Mouse (Mus musculus): Measurements from ENCODE around the gene Gm16867. TPM values are rescaled to one million over a fixed set of nuclear protein-coding genes. Genes with fewer than 3 reads are reported as not detected.
"Not testable (repeated sequence)": the region's sequence is repeated elsewhere in the genome, so short reads cannot be mapped to it uniquely, and the experiment has no call there.

Gene Gm16867
- polyA plus RNA-seq, 1 experiment from 2014 or later = not detected

DNA sequence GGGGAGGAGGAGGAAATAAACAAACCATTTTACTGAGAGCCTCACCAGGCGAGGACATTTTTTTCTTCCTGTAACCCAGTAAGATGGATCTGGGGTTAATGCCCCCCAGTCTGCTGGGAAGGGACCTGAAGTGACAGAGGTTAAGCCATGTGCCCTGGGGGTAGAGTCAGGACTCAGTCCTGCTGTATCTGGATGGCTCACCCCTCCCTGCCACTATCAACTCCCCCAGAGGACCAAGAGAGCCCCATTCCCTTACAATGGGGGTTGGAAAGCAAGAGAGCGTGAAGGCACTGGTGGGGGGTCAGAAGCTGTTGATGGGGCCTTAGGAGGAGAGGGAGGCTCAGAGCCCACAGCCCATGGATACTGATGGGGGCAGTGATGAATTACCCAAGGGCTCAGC, 8.2 kb downstream of the Gm16867 start:
- not testable (repeated sequence) for H3K4me3 ChIP-seq; H3K27ac ChIP-seq; DNase-seq (ENCODE audit: low spot score); H3K9me3 ChIP-seq; H3K4me1 ChIP-seq (replicated peaks); H3K27me3 ChIP-seq (ENCODE audit: insufficient read depth, poor library complexity, severe bottlenecking); H3K36me3 ChIP-seq
- WGBS = no CpG with 5 or more reads among the region's 2 CpGs

DNA sequence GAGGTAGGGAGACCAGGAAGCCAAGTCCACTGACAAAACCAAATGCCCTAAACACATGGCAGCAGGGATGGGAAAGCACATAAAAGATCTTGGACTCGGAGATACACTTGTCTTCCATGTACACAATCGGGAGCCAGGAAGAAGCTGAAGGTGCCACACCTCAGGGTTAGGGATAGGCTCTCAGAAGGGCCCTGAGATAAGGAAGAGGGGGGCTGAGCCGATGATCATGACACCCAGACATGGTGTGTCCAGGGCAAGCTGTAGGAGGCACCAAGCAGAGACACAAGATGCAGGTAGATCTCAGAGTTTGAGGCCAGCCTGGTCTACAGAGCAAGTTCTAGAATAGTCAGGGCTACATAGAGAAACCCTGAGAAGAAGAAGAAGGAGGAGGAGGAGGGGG, 8.6 kb downstream of the Gm16867 start:
- H3K36me3 ChIP-seq; H3K27ac ChIP-seq; H3K27me3 ChIP-seq (ENCODE audit: insufficient read depth, poor library complexity, severe bottlenecking); H3K4me3 ChIP-seq; H3K9me3 ChIP-seq; DNase-seq (ENCODE audit: low spot score); H3K4me1 ChIP-seq (replicated peaks): not testable (repeated sequence)
- no CpG with 5 or more reads among the region's 3 CpGs for WGBS

DNA sequence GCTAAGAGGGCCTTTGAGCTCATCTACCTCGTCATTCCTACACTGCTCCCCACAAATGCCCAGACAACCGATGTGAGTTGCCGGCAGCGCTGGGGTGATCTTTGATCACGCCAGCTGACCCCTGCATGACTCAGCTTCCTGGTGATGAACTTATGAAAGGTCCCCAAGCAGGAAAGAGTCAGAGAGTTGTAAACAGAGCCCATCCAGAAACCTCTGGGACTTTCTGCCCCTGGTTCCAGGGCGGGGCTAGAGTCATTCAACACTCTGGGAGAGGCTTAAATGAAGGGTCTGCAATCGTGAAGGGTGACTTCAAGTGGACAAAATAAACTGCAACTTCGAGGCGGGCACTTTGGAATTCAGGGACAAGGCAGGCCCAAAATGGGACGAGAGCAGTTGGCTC, 15.2 kb downstream of the Gm16867 start:
- H3K4me3 ChIP-seq; H3K36me3 ChIP-seq; H3K27ac ChIP-seq; H3K27me3 ChIP-seq (ENCODE audit: insufficient read depth, poor library complexity, severe bottlenecking); H3K9me3 ChIP-seq; H3K4me1 ChIP-seq (replicated peaks); DNase-seq (ENCODE audit: low spot score): not testable (repeated sequence)
- no CpG with 5 or more reads among the region's 10 CpGs for WGBS

DNA sequence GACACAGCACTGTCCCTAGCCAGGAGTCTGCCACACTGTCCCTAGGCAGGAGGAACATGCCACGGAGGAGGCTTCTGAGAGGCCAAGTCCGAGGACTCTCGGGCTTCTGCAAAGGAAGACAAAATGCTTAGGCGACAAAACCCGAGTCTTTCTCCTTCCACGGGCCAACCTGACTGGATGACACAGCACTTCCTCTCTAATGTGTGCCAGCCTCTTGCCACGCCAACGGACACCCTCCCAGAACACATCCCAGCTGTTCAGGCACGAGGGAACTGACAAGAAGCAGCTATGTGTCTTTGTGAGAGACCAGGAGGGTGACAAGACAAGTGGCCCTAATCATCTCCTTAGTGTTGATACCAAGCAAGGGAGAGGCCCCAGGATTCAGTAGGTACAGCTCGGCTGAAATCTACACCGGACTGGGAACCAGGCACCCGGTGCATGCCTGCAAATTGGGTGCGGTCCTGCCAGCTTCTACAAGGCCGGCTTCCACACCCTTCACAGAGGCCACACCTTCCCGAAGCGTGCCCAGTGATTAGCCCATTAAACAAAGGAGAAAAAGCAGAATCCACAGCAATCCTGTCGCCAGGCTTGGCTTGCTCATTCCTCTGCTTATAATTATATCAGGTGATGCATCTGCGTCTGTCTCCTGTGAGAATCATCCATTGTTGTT, 17.6 kb downstream of the Gm16867 start:
- not testable (repeated sequence) for H3K27ac ChIP-seq; DNase-seq (ENCODE audit: low spot score); H3K4me1 ChIP-seq (replicated peaks); H3K27me3 ChIP-seq (ENCODE audit: insufficient read depth, poor library complexity, severe bottlenecking); H3K36me3 ChIP-seq; H3K9me3 ChIP-seq; H3K4me3 ChIP-seq
- no CpG with 5 or more reads among the region's 18 CpGs for WGBS

DNA sequence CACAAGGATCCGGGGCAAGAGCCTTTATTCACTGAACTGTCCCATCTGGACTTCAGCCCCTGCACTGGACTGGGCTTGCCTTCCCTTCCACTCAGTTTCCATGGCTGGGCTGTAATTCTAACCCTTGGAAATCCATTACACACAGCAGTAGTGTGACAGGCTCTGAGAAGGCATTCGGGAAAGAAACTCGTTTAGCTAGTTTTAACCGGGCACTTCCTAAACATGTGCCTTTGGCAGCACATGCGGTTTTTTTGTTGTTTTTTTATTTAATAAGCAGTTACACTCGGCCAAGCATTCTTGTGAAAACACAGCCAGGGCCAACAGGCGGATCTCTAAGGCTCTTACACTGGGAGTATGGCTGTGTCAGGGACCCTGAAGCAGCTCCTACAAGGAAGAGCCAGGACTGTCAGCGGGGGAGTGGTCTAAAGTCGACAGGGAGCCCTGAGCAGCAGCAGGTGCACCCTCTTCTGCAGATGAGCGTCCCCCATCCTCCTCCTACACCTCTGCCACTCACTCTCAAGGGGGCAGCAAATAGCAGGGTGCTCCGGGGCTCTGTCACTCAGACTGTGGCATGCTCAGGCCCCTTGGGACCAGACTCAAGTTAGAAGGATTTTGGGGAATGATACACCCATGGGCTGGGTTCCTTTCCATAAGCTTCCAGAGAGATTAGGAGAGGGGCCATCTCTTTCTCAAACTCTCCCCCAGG, 29.1 kb downstream of the Gm16867 start:
- H3K27ac ChIP-seq; H3K36me3 ChIP-seq; H3K4me3 ChIP-seq; H3K27me3 ChIP-seq (ENCODE audit: insufficient read depth, poor library complexity, severe bottlenecking); H3K9me3 ChIP-seq; H3K4me1 ChIP-seq (replicated peaks); DNase-seq (ENCODE audit: low spot score): not testable (repeated sequence)
- no CpG with 5 or more reads among the region's 11 CpGs for WGBS

DNA sequence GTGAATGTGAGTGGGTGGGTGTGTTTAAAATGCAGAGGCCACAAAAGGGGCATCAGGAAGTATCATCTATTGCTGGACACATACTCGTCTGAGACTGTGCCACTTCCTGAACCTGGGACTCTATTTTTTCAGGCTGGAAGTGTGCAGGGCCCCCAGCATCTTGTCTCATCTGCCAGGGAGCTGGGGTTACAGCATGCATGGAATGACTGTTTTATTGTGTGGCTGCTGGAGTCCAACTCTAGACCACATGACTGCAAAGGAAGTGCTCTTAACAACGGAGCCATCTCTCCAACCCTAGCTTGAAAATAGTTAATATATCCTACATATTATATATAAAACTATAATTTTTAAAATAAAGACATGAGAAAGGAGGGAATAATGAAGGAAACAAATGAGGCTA, 29.8 kb downstream of the Gm16867 start:
- H3K4me1 ChIP-seq (replicated peaks); H3K27ac ChIP-seq: not testable (repeated sequence)

GRCm38 (mm10) chr14:69470122-69470708, 32.9 kb downstream of the Gm16867 start:
- not testable (repeated sequence) for H3K9me3 ChIP-seq; H3K4me1 ChIP-seq (replicated peaks); DNase-seq (ENCODE audit: low spot score); H3K27ac ChIP-seq; H3K4me3 ChIP-seq; H3K27me3 ChIP-seq (ENCODE audit: insufficient read depth, poor library complexity, severe bottlenecking); H3K36me3 ChIP-seq
- no CpG with 5 or more reads among the region's 8 CpGs for WGBS

More for the DNA sequence above, 29.8 kb downstream of the Gm16867 start:
- H3K36me3 ChIP-seq; H3K4me3 ChIP-seq; H3K9me3 ChIP-seq; H3K27me3 ChIP-seq (ENCODE audit: insufficient read depth, poor library complexity, severe bottlenecking); DNase-seq (ENCODE audit: low spot score): not testable (repeated sequence)
- WGBS = no CpG with 5 or more reads among the region's 2 CpGs

- not testable (repeated sequence) for H3K4me3 ChIP-seq; H3K9me3 ChIP-seq; H3K27me3 ChIP-seq (ENCODE audit: insufficient read depth, poor library complexity, severe bottlenecking); DNase-seq (ENCODE audit: low spot score); H3K4me1 ChIP-seq (replicated peaks); H3K36me3 ChIP-seq; H3K27ac ChIP-seq
- WGBS = no CpG with 5 or more reads among the region's 17 CpGs
Measured at GRCm38 (mm10) chr14:69467612-69468366, 35.4 kb downstream of the Gm16867 start.

GRCm38 (mm10) chr14:69464465-69464864, 38.7 kb downstream of the Gm16867 start:
- not testable (repeated sequence) for H3K4me3 ChIP-seq; H3K4me1 ChIP-seq (replicated peaks); H3K27me3 ChIP-seq (ENCODE audit: insufficient read depth, poor library complexity, severe bottlenecking); DNase-seq (ENCODE audit: low spot score); H3K36me3 ChIP-seq; H3K27ac ChIP-seq; H3K9me3 ChIP-seq
- WGBS = no CpG with 5 or more reads among the region's 4 CpGs

DNA sequence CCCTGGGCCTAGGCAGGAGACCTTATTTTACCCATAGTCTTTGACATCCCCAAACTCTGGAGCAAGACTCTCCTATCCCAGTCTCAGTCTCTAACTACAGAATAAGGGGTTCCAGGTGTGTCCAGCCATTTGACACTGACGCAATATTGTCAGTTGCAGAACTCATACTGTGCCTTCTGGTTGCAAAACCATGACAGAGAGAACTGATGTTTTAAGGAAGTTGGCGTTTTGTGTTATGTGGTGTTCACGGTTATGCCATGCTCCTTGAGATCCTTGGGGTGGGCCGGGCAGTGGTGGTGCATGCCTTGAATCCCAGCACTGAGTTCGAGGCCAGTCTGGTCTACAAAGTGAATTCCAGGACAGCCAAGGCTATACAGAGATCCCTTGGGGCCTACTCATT, 45.5 kb downstream of the Gm16867 start:
- not testable (repeated sequence) for H3K9me3 ChIP-seq; H3K4me1 ChIP-seq (replicated peaks); H3K27me3 ChIP-seq (ENCODE audit: insufficient read depth, poor library complexity, severe bottlenecking); H3K4me3 ChIP-seq; H3K27ac ChIP-seq; H3K36me3 ChIP-seq; DNase-seq (ENCODE audit: low spot score)
- WGBS = no CpG with 5 or more reads among the region's 5 CpGs

DNA sequence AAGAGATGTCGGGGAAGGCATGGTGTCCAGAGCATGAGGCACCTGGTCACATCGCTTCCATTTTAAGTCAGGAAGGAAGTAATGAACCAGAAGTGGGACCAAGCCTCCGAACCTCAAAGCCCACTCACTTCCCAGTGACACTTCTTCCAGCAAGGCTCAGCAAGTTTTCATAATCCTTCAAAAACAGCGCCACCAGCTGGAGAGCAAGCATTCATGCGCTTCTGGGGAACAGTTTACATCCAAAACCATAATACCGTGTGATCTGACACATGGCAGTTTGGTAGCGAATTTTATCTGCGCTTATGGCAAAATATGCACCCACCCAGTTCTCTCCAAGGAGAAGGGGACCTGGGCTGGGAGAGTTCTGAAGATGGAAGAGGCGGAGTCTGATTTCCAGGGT, 48.5 kb downstream of the Gm16867 start:
- WGBS = no CpG with 5 or more reads among the region's 9 CpGs

DNA sequence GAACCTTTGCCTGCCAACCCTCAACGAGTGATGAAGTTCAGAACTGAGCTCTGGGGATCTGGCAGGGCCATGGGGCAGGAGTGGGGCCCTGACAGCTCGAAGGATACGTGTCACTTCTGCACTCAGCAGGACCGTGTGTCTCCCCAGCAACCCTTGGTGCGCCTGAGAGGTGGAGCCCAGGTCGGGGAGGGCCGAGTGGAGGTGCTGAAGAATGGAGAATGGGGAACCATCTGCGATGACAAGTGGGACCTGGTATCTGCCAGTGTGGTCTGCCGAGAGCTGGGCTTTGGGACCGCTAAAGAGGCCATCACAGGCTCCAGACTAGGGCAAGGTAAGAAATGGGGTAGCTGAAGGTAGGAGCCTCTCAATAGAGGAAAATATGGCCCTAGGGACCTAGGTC, 54.3 kb downstream of the Gm16867 start:
- no CpG with 5 or more reads among the region's 10 CpGs for WGBS
- H3K9me3 ChIP-seq; H3K4me1 ChIP-seq (replicated peaks); H3K27ac ChIP-seq; DNase-seq (ENCODE audit: low spot score); H3K27me3 ChIP-seq (ENCODE audit: insufficient read depth, poor library complexity, severe bottlenecking); H3K36me3 ChIP-seq; H3K4me3 ChIP-seq: not testable (repeated sequence)

More for the DNA sequence above, 48.5 kb downstream of the Gm16867 start:
- DNase-seq (ENCODE audit: low spot score); H3K4me1 ChIP-seq (replicated peaks); H3K36me3 ChIP-seq; H3K9me3 ChIP-seq; H3K27ac ChIP-seq; H3K4me3 ChIP-seq; H3K27me3 ChIP-seq (ENCODE audit: insufficient read depth, poor library complexity, severe bottlenecking): not testable (repeated sequence)

- WGBS = no CpG with 5 or more reads among the region's 1 CpGs
- not testable (repeated sequence) for H3K36me3 ChIP-seq
Measured at GRCm38 (mm10) chr14:69447006-69447405, 56.2 kb downstream of the Gm16867 start.

More at GRCm38 (mm10) chr14:69447006-69447405, 56.2 kb downstream of the Gm16867 start:
- H3K9me3 ChIP-seq; DNase-seq (ENCODE audit: low spot score); H3K27ac ChIP-seq; H3K27me3 ChIP-seq (ENCODE audit: insufficient read depth, poor library complexity, severe bottlenecking); H3K4me3 ChIP-seq; H3K4me1 ChIP-seq (replicated peaks): not testable (repeated sequence)
